ENCODE assay signal across 22 mouse cellular contexts in the genomic region with DNA sequence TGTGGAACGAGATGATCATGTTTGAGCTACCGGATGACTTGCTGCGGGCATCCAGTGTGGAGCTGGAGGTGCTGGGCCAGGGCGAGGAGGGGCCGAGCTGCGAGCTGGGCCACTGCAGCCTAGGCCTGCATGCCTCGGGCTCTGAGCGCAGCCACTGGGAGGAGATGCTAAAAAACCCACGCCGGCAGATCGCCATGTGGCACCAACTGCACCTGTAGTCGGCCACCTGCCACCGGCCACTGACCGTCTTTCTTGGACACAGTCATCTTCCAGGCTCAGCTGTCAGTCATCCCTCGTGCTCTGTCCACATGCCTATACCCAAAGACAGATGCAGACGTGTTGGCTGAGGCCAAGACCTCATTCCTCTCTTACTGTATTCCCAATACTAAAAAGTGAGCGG. TPM values are rescaled to one million over a fixed set of nuclear protein-coding genes. Genes with fewer than 3 reads are reported as not detected.
DNase-seq lines count a peak whose midpoint lies in the region; ATAC-seq and TF ChIP-seq lines count a peak whose summit lies in the region.
"Had no signal": no experiment of that assay in that cellular context is flagged by ENCODE, and none has a peak within 500 bp of the region (broad histone marks: within the 10 kb centered on the region; RNA-seq: fewer than 3 reads in every experiment).

No protein-coding gene starts in this region.

- no peak for DNase-seq in layer of hippocampus, adult 2 months (ENCODE audit: low spot score in 2 of 2)
- DNase-seq in layer of hippocampus, adult 11-12 months (ENCODE audit: low spot score): no peak
- DNase-seq in cerebellum, adult 11 months: peak; percentile 76
- DNase-seq in cerebellum, adult 8-10 months: peak; percentile 78
- no peak for DNase-seq in embryonic facial prominence, embryonic 10.5 days (ENCODE audit: low spot score)
- DNase-seq in lung, adult 2 months: no peak
- DNase-seq in right cerebral cortex, postnatal 25 days: no peak
- DNase-seq: B cell, adult 2 months; heart, adult 11 months; heart, postnatal 4 days; liver, embryonic 13.5 days; lung, postnatal 4 days; right cerebral cortex, adult 18-20 months had no signal

- peaks cover 24% of the 10 kb centered on the region for H3K4me1 ChIP-seq in embryonic facial prominence, embryonic 10.5 days
- no peaks in the 10 kb centered on the region for H3K4me1 ChIP-seq in lung, adult 2 months (ENCODE audit: control insufficient read depth, insufficient read depth, low read length)
- 0 out of 2 replicates have a peak, but pooled peaks cover 1% of the 10 kb centered on the region for H3K4me1 ChIP-seq in forebrain, embryonic 15.5 days

- H3K4me2 ChIP-seq in forebrain, embryonic 15.5 days (replicated peaks): no peak overlapping the region
- H3K4me2 ChIP-seq: heart, embryonic 13.5 days; limb, embryonic 13.5 days; liver, embryonic 13.5 days; lung, embryonic 15.5 days; neural tube, embryonic 12.5 days had no signal

- peak overlapping the region; percentile 74 for H3K27ac ChIP-seq in layer of hippocampus, adult 2 months
- H3K27ac ChIP-seq in embryonic facial prominence, embryonic 10.5 days (replicated peaks): peak overlapping the region; percentile 30; the same call in 1 of the 2 replicates
- H3K27ac ChIP-seq in forebrain, embryonic 15.5 days (replicated peaks): no peak overlapping the region
- H3K27ac ChIP-seq: heart, embryonic 13.5 days; limb, embryonic 13.5 days; liver, embryonic 13.5 days; lung, embryonic 15.5 days; midbrain, embryonic 10.5 days; neural tube, embryonic 12.5 days had no signal

- no peak for ATAC-seq in forebrain, embryonic 15.5 days (replicated peaks)
- ATAC-seq: hindbrain, embryonic 16.5 days; intestine, embryonic 16.5 days had no signal

- 91% methylated on average over 17 of the region's 17 CpGs for WGBS in embryonic facial prominence, embryonic 10.5 days
- 93% methylated on average over 17 of the region's 17 CpGs for WGBS in lung, adult 2 months
- 91% methylated on average over 17 of the region's 17 CpGs for WGBS in forebrain, embryonic 15.5 days

- H3K27me3 ChIP-seq in embryonic facial prominence, embryonic 10.5 days (replicated peaks; ENCODE audit: low read depth, poor library complexity, severe bottlenecking): no peaks in the 10 kb centered on the region
- no peaks in the 10 kb centered on the region for H3K27me3 ChIP-seq in forebrain, embryonic 15.5 days
- H3K27me3 ChIP-seq: liver, embryonic 13.5 days; lung, embryonic 15.5 days had no signal

- TF ChIP-seq POLR2A in lung, adult 2 months (IDR thresholded peaks at IDR 0.05; ENCODE audit: borderline replicate concordance, extremely low read depth, low read depth, low read length): no peak

- no peak overlapping the region for H3K4me3 ChIP-seq in layer of hippocampus, adult 2 months
- H3K4me3 ChIP-seq in embryonic facial prominence, embryonic 10.5 days: no peak overlapping the region
- no peak overlapping the region for H3K4me3 ChIP-seq in lung, adult 2 months (replicated peaks; ENCODE audit: extremely low read depth, low read depth, low read length)
- no peak overlapping the region for H3K4me3 ChIP-seq in forebrain, embryonic 15.5 days
- H3K4me3 ChIP-seq: heart, embryonic 13.5 days; limb, embryonic 13.5 days; liver, embryonic 13.5 days; lung, embryonic 15.5 days; midbrain, embryonic 10.5 days; neural tube, embryonic 12.5 days had no signal

- H3K9me3 ChIP-seq in embryonic facial prominence, embryonic 10.5 days: no peaks in the 10 kb centered on the region
- no peaks in the 10 kb centered on the region for H3K9me3 ChIP-seq in forebrain, embryonic 15.5 days
- H3K9me3 ChIP-seq: liver, embryonic 13.5 days; lung, embryonic 15.5 days; midbrain, embryonic 10.5 days; neural tube, embryonic 12.5 days had no signal

- H3K36me3 ChIP-seq in embryonic facial prominence, embryonic 10.5 days (replicated peaks): no peaks in the 10 kb centered on the region
- H3K36me3 ChIP-seq in forebrain, embryonic 15.5 days: no peaks in the 10 kb centered on the region
- H3K36me3 ChIP-seq: heart, embryonic 13.5 days; limb, embryonic 13.5 days; liver, embryonic 13.5 days; lung, embryonic 15.5 days; midbrain, embryonic 10.5 days; neural tube, embryonic 12.5 days had no signal

- no peak for TF ChIP-seq CTCF in layer of hippocampus, adult 2 months (conservative IDR thresholded peaks at IDR 0.05)
- no peak for TF ChIP-seq CTCF in lung, adult 2 months (IDR thresholded peaks at IDR 0.05; ENCODE audit: insufficient read depth, low read length)

- H3K9ac ChIP-seq in forebrain, embryonic 15.5 days (replicated peaks): no peak overlapping the region
- H3K9ac ChIP-seq: heart, embryonic 13.5 days; limb, embryonic 13.5 days; liver, embryonic 13.5 days; lung, embryonic 15.5 days; neural tube, embryonic 12.5 days had no signal

RNA-seq across cellular contexts. Expression of gene Syt13, which starts 38.6 kb away (rescaled TPM):
- 100 to 1,000 TPM; 153 to 163 TPM for total RNA-seq in layer of hippocampus, adult 2 months (2021)
- 9.7 and 10.2 TPM in 2 replicates for polyA plus RNA-seq in embryonic facial prominence, embryonic 10.5 days (2016; fragmentation: Nextera tagmentation; extraction: Ambion mirVana)
- polyA plus RNA-seq in lung, adult 2 months (2012; rRNA removed): 0.08 and 0.11 TPM in 2 replicates
- 21.8 and 30.0 TPM in 2 replicates for polyA plus RNA-seq in forebrain, embryonic 15.5 days (2015; fragmentation: Nextera tagmentation; extraction: Ambion mirVana)
- total RNA-seq: monocyte, adult 5-6 weeks had no signal

Comparison
In these comparisons a context has a peak if more than half of its experiments do, and no peak if none do; other contexts are left out.
1. DNase-seq: peak in cerebellum, adult 11 months (single experiment) and cerebellum, adult 8-10 months (single experiment); none in layer of hippocampus, adult 2 months (0 of 2), layer of hippocampus, adult 11-12 months (single experiment), embryonic facial prominence, embryonic 10.5 days (single experiment), lung, adult 2 months (single experiment) and right cerebral cortex, postnatal 25 days (single experiment).